Mouse (Mus musculus) monocyte, adult 5-6 weeks (primary cell): ENCODE results near the gene Hnrnpab. TPM values are rescaled to one million over a fixed set of nuclear protein-coding genes. Genes with fewer than 3 reads are reported as not detected.

Experiments
- ATAC-seq: fragments of 153-309, 156-312 bp; replicated peaks from 2 replicates; pipeline ENCODE4 v1.8.0; 2017; ENCODE audit warnings: mild to moderate bottlenecking; ENCODE audit not compliant: low TSS enrichment, insufficient number of reproducible peaks, severe bottlenecking, poor library complexity, low FRiP score
- total RNA-seq: library from RNA; stranded (forward); fragments of 200-1000, 200-491, 200-594 nt; gene quantifications from 3 replicates; pipeline ENCODE4 v1.2.3, GENCODE M21; 2017

Hnrnpab gene
- 353 to 398 TPM (median 355 TPM) in 3 replicates for total RNA-seq

DNA sequence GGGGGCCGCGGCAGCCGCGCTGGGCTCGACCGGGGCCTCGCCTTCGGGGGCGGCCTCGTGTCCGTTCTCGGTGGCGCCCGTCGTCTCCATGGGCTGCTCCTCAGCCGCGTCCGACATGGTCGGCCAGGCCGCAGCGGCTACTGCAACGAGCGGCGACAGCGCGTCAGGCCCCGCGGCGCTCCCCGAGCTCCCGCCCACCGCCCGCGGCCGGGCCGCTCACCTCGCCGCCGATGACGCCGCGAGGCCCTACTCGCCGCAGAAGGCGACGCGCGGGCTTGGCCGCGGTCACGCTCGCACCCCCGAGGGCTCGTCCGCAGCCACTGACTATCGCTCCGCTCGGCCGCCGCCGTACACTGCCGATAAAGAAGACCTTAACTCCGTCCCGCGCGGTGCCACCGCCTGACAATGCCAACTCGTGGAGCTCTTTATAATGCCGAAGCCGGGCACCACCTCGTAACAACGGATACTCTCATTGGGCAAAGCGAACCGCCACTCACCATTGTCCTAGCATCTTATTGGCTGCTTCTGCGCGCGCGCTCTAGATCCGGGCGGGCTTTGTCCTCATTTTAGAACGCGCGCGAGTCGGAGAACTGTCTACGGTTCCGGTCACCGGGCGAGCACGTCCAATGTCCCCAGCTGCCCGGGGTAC, at the start of gene Hnrnpab:
Gene Hnrnpab (minus strand): TSS at position 401 of the 649 bp plus-strand sequence.
- peak; percentile 95 for ATAC-seq

DNA sequence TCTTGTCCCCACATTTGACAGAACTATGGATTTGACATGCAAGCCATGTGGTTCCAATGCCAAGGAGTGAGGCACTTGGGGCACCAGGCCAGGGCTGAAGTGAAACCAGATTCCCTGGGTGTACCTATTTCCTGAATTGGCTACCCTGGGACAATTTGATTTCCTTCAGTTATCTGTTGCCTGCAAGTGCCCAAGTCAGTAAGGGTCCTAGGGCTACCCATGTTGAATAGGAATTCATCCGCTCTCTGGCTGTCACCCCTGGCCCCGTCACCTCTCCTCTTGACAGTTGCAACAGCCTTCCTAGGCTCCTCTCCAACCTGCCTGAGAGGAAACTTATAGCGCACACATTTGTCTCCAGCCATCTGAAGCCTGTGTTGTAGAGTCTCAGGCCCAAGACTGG, 48.2 kb upstream of the Hnrnpab start:
- ATAC-seq = no peak

DNA sequence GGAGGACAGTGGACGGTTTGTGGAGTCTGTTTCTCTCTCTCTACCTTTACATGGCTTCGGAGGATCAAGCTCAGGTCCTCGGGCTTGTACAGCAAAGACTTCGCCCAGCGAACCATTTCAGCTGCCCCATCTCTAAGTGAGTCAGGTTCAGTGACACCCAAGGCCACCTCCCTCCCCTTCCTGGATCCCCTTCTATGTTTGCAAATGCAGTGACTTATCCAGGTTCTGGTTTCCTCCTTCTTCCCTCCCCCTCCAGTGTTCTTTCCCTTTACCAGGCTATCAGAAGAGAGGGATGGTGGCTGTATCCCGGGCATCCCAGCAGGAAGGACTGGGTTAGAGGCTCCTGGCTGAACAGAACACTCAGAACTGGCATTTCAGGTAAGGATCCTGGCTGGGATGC, 47.1 kb upstream of the Hnrnpab start:
- ATAC-seq = no peak

DNA sequence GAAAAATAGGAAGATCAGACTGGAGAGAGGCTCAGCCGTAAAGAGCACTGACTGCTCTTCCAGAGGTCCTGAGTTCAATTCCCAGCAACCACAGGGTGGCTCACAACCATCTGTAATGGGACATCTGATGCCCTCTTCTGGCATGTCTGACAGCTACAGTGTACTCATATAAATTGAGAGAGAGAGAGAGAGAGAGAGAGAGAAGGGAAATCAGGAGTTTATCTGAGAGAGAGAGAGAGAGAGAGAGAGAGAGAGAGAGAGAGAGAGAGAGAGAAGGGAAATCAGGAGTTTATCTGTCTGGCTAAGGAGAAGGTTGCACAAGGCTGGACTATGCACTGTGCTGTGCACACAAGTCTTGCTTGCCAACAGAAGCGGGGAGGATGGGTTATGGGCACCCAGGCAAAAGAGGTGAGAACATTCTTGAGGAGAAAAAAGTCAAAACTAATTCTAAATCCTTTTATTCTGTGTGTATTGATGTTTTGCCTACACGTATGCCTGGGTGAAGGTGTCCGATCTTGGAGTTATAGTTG, 46.3 kb upstream of the Hnrnpab start:
- ATAC-seq = no peak

DNA sequence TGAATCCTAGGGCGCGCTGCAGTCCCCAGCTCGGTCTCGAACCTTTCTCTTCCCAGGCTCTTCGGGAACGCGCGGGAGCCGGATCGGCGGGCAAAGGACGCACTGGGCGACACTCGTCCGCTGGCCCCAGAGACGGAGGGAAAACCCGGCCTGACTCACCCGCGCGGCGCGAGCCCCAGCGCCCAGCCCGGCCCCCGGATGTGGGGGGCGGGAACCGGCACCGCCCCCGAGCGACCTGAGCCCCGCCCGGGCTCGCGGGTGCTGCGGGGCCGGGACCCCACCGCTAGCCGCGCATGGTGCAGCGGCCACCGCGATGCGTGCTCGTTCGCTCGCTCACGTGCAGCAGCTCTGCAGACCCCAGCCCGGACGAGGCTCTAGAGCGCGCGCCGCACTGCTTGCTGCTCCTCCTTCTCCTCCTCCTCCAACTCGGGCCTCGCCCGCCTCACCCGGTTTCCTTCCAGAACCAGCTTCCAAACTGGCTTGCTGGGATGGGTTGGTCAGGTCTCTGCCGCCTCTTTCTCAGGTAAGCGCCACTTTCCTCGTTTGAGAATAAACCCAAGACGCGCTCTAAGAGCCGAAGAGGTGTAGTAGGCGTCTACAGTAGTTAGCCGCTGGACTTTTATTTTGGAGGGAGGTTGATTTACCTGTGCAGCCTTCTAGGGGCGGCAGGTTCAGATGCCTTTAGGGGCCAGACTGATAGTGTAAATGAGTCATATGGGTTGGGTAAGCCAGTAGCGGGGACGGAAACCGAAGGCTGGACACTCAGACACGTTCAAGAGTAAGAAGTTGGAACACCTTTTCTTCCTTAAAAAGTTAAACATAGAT, 44.3 kb upstream of the Hnrnpab start, which contains the start of the genes N4bp3 and D930048N14Rik:
Gene N4bp3 (minus strand): TSS at position 152 of the 825 bp plus-strand sequence.
Gene D930048N14Rik (plus strand): TSS at position 264 of the 825 bp plus-strand sequence.
- no peak for ATAC-seq

DNA sequence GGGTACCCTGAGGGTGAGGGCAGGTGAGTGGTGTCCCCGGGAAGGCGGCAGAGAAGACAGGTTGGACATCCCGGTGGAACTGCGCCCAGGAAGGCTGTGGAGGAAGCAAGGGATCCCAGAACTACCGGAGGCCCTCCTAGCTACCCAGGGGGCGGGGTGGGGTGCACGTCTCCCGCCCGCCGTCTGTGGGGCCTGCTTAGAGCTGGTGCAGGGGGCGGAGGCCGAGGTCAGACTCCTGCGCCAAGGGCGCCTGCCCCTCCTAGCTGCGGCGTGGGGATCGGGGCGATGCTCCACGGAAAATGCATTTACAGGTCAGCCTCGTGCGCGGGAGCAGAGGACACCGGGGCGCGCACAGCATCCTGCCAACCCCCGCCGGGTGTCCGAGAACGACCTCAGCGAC, 43.6 kb upstream of the Hnrnpab start:
- ATAC-seq = no peak

DNA sequence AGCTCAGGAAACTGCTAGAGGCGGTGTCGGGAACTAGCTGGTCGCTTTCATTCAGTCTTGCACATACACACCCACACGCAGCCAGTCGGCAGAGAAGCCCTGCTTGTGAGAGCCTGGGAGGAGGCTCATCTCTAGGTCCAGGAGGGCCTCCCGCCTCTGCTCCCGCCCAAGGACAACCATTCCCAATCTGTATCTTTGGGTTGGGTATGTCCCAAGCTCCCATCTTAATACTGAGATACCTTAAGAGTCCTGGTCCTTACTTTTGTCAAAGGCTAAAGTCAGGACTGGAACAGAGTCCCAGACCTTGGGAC, 43.2 kb upstream of the Hnrnpab start:
- ATAC-seq = no peak

DNA sequence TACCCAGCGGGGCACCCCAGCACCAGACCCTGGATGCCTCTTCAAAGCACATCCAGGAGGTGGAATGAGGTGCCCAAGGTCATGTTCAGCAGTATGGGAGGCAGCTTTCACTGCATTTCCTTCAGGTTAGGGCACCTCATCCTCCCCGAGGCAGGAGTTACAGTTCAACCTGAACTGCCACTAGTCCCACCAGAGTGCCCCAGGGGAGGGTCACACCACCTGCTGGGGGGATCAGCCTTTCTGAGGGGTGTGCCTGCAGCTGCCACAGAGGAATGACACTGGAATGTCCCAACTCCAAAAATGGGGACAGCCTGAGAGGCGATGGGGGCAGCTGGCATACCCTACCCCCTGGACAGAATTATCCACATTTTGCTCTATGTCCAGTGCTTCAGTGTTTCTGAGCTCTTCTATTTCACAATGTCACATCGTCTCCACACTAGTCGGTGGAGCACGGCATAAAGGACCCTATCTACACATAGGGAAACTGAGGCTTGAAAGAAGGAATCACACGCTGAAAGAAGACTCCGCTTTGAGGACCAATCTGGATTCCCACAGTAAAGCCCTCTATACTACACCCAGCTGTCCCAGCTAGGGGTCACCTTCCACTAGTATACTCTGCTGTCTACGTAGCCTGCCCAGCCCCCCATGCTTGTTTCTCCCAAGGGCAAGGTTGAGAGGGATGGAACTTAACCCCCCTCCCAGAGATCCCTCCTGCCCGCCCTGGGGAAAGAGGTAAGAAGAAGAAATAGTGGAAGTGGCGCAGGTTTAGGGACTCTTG, 42.7 kb upstream of the Hnrnpab start:
- ATAC-seq = no peak

DNA sequence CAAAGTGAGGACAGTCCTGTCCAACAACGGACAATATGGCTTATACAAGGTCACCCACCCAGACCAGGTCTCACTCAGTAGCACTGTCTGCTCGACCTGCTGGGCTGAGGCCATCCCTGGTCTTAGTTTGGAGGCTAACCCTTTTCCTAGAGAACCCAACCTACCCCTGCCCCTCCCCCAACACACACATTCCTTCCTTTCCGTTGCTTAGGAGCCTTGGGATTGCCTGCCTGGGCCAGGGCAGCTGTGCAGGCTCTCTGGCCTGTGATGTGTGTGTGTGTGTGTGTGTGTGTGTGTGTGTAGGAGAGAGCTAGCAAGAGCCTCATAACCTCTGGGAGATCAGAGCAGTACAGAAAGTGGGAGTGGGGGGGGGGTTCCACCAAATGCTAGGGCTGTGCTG, 41.9 kb upstream of the Hnrnpab start:
- ATAC-seq = no peak

DNA sequence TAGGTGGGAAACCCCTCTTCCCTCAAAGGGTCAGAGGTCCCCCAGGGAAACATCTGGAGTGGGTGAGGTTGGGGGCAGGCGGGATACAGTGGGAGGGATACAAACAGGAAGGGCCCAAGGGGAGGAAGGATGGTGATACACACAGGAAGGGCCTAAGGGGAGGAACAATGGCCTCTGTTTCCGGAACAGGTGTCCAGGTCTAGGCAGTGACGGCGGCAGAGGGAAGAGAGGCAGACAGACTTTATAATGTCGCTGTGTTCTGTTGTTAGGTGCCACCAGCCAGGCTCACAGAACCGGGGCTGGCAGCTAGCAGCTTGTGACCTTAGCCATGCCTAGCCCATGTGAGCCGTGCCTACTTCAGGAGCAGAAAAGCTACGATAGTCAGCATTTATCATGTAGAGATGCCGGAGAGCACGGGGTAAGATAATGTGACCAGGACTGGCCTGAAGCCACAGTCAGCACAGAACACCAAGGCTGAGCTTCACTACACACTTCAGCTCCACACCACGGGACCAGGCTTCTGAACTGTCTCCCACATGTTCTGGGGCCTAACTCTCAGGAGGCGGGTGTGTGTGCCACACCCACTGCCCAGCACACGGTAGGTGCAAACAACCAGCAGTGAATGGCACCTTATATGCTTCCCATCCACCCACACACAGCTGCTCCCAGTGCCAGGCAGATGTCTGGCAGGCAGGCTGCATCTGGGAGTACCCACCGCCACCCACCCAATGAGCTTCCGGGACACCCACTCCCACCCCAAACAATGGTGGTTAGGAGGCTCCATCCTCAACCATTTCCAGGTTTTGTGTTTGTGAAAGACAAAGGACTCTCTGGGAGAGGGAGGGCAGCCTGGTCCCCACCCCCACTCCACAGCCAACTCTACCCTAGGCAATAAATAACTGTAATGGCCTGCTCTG, 40.4 kb upstream of the Hnrnpab start:
- no peak for ATAC-seq

DNA sequence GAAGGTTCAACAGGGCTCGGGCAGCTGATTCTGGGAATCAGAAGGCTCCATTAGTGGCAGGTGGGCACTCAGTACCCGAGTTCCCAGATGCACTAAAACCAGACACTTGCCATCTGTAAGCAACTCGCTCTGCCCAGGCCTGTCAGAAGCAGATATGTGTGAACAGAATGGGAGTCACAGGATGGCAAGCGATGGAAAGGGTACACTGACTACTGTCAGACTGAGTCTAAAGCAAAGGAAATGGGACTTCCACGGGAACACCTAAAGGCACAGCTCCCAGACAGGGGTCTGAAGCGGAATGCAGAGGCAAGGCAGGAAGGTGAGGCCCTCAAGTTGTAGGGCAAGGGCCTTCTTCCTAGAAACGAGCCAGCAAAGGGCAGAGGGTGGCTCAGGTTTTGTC, 39.6 kb upstream of the Hnrnpab start:
- no peak for ATAC-seq

DNA sequence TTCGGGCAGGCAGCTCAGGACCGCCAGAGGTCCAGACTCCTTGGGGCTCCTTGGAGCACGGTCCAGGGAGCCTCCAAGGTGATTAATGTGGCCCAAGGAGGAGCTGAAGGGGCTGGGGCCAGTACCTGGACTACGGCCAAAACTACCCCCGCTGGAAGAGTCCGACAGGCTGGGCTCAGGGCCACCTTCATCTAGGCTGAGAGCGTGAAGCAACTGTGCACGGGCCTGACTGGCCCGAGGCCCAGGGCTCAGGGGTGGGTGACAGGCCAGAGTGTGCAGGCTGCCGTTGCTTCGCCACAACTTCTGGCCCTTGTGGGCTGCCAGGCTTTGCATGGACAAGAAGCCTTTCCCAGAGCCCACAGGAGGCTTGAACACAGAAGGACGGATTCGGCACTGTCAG, 38.6 kb upstream of the Hnrnpab start:
- no peak for ATAC-seq

DNA sequence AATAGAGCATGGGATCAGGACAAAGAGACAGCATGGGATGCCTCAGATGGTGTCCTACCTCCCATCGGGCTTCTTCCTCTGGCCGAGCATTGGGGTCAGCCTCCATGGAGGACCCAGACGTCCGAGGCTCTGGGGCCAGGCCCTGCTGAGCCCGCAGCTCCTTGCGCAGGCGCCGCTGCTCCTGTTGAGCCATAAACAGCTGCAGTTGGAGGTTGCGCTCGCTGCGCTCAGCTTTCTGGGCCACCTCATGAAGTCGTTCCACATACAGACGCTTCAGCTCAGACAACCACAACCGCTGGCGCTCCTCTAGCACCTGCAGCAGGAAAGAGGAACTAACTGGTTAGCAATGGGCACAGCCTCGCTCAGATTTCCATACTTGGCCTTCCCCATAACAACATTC, 37.6 kb upstream of the Hnrnpab start:
- ATAC-seq = peak; percentile 64

DNA sequence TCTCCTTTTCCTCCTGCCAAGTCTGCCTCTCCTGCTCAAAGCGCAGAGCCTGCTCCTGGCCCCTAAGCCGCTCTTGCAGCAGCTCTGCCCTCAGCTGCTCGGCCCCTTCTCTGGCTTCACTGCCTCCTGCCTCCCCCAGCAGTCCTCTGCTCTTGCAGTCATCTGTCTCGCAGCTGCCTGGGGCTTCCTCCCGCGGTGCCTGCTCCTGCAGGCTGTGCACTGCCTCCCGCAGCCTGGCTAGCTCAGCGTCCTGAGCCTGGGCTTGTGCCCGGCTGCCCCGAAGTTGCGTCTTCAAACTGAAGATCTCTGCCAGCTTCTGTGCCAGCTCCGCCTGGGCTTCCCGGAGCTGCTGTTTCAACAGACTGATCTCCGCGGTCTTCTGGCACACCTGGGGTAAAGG, 37.1 kb upstream of the Hnrnpab start:
- ATAC-seq = no peak

DNA sequence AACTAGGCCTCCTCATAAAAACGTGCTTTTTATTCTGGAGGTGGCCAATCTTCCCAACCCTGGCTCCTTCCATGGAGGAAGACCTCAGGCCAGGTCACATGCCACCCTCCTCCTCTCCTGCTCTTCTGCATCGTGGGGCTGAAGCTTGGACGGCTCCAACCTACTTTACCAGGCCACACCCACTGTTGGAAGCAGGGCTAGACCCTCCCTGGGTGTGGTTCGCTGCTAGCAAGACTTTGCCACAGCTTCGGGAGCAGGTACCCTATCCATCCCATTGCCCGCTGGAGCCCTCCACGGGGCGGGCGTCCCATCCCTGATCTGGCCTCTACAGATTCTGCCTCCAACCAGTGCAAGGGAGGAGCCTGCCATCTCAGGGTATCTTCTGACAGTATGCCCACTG, 36.6 kb upstream of the Hnrnpab start:
- no peak for ATAC-seq

DNA sequence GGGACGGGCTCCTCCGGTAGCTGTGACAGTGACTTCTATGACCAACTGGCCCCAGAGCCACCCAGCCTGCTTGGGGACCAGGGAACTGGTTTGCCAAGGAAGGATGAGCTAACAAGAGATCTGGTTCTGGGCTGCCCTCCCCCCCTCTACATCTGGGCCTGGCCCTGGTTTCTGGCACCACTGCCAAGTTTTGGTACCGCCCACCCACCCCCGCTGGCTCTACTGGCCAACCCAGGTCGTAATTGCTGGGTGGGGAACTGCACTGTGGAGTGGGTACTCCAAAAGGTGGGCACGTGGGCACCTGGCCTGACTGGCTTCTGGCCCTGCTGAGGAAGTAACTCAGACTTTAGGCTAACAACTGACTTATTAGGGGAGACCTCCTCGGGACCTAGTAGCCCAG, 34.1 kb upstream of the Hnrnpab start:
- ATAC-seq = no peak

DNA sequence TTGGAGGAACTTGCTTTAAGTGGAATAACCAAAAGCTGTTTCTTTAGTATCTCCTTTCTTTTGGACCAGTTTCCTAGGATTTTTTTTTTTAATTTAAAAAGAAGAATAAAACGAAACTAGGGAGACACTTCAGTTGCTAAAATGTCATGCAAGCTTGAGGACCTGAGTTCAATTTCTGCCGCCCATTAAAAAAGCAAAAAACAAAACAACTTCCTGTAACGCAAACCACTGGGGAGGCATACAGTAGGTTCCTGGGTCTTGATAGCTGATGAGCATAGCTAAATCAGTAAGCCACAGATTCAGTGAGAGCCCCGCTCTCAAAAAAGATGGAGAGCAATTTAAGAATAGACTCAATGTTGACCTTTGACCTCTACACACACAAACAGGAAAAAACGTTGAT, 31.9 kb upstream of the Hnrnpab start:
- no peak for ATAC-seq

DNA sequence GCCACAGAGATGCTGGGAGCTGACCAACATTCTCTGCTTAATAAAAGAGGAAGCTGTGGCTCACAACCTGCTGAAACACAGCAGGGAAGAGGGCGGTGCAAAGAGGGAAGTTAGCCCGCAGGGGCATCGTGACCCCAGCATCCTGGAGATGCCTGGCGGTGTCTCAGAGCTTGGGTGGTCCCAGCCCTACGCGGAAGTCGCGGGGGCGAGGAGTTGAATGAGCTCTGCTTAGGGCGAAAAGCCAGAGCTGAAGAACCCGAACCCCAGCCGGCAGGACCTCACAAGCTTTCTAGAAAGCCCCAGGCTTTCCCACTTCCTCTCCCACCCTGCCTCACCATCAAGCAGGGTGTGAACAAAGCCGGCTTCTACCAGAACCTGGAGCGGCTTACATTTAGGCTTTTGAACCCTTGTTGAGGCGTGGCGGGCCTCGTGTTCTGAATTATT, 31.3 kb upstream of the Hnrnpab start:
- peak; percentile 84 for ATAC-seq
